Mouse (Mus musculus) kidney, embryonic 15.5 days (tissue): ENCODE measurements at regions not wholly inside any gene's neighbourhood (a gene's known extent, or its start where the extent isn't known, plus 50 kb on each side); places are given as distances from the start of the nearest gene placed in this dataset.
"Not testable (repeated sequence)": the region's sequence is repeated elsewhere in the genome, so short reads cannot be mapped to it uniquely, and the experiment has no call there.

Source experiments
- ATAC-seq: fragments of 200-750 bp; cut with Nextera tagmentation; replicated peaks from 2 replicates; pipeline ENCODE4 v1.8.0; 2017; ENCODE audit warnings: moderate TSS enrichment; ENCODE audit not compliant: low FRiP score
- H3K27ac ChIP-seq: fragments of 300-500 bp; sonication (generic); 2 replicates; pipeline ENCODE4 v1.5.1; 2015; ENCODE audit warnings: mild to moderate bottlenecking, inconsistent platforms
- H3K27me3 ChIP-seq: fragments of 300-500 bp; sonication (generic); 2 replicates; pipeline ENCODE4 v1.6.1; 2015; ENCODE audit warnings: inconsistent platforms
- H3K36me3 ChIP-seq: fragments of 300-500 bp; sonication (generic); 2 replicates; pipeline ENCODE4 v1.6.1; 2015; ENCODE audit warnings: inconsistent platforms
- H3K4me1 ChIP-seq: fragments of 300-500 bp; sonication (generic); 2 replicates; pipeline ENCODE4 v1.6.1; 2015; ENCODE audit warnings: inconsistent platforms
- H3K4me2 ChIP-seq: fragments of 300-500 bp; sonication (generic); 2 replicates; pipeline ENCODE4 v1.6.1; 2015; ENCODE audit warnings: moderate library complexity, mild to moderate bottlenecking, inconsistent platforms
- H3K4me3 ChIP-seq: fragments of 300-500 bp; sonication (generic); replicated peaks from 2 replicates; pipeline ENCODE4 v1.5.1; 2015; ENCODE audit warnings: mild to moderate bottlenecking, inconsistent platforms
- H3K9ac ChIP-seq: fragments of 300-500 bp; sonication (generic); 2 replicates; pipeline ENCODE4 v1.6.1; 2015; ENCODE audit warnings: mild to moderate bottlenecking, inconsistent platforms
- H3K9me3 ChIP-seq: fragments of 300-500 bp; sonication (generic); replicated peaks from 2 replicates; pipeline ENCODE4 v1.6.1; 2016; ENCODE audit warnings: inconsistent platforms
- WGBS: fragments of 180-500 bp; shearing (Covaris S2); methylation state at CpG from one replicate; pipeline ENCODE4 v1.1.7; 2015; ENCODE audit warnings: mixed read lengths; 5-methylcytosine and 5-hydroxymethylcytosine counted together

- 84% methylated on average over 2 of the region's 2 CpGs for WGBS
- no peak overlapping the region for H3K4me3 ChIP-seq
- no peak overlapping the region for H3K4me2 ChIP-seq
- H3K27me3 ChIP-seq = no peaks in the 10 kb centered on the region
- H3K9me3 ChIP-seq = no peaks in the 10 kb centered on the region
- ATAC-seq = no peak
- H3K36me3 ChIP-seq = no peaks in the 10 kb centered on the region
- H3K27ac ChIP-seq = no peak overlapping the region
- no peaks in the 10 kb centered on the region for H3K4me1 ChIP-seq
- no peak overlapping the region for H3K9ac ChIP-seq
Observed at GRCm38 (mm10) chr5:4248422-4248821, 56.3 kb downstream of the Mterf1b start.

GRCm38 (mm10) chr5:4254280-4254679, 62.1 kb downstream of the Mterf1b start:
- not testable (repeated sequence) for H3K36me3 ChIP-seq, H3K9ac ChIP-seq, H3K27ac ChIP-seq, H3K27me3 ChIP-seq, ATAC-seq, H3K4me3 ChIP-seq, H3K9me3 ChIP-seq, H3K4me2 ChIP-seq
- 81% methylated on average over 5 of the region's 5 CpGs for WGBS
- H3K4me1 ChIP-seq = peaks cover 10% of the 10 kb centered on the region; the same call in 1 of the 2 replicates

GRCm38 (mm10) chr5:4257048-4257750, 65.0 kb downstream of the Mterf1b start:
- Histone ChIP-seq H3K9ac (no peak overlapping the region), H3K4me2 (peak overlapping the region; percentile 40), H3K4me3 (no peak overlapping the region), H3K4me1 (peaks cover 10% of the 10 kb centered on the region; the same call in 1 of the 2 replicates), H3K9me3 (no peaks in the 10 kb centered on the region), H3K27ac (no peak overlapping the region), H3K36me3 (no peaks in the 10 kb centered on the region), H3K27me3 (no peaks in the 10 kb centered on the region)
- ATAC-seq = peak; percentile 87
- WGBS = 5% methylated on average over 12 of the region's 12 CpGs

- no peak overlapping the region for H3K4me3 ChIP-seq
- H3K36me3 ChIP-seq = no peaks in the 10 kb centered on the region
- no peaks in the 10 kb centered on the region for H3K27me3 ChIP-seq
- no peak overlapping the region for H3K9ac ChIP-seq
- ATAC-seq = no peak
- 95% methylated on average over 4 of the region's 4 CpGs for WGBS
- H3K9me3 ChIP-seq = no peaks in the 10 kb centered on the region
- H3K27ac ChIP-seq = no peak overlapping the region
- H3K4me1 ChIP-seq = peaks cover 10% of the 10 kb centered on the region; the same call in 1 of the 2 replicates
- H3K4me2 ChIP-seq = no peak overlapping the region
Observed at GRCm38 (mm10) chr5:4259260-4259659, 67.1 kb downstream of the Mterf1b start.

- no peaks in the 10 kb centered on the region for H3K27me3 ChIP-seq
- ATAC-seq = no peak
- no peak overlapping the region for H3K27ac ChIP-seq
- peaks cover 3% of the 10 kb centered on the region; the same call in 1 of the 2 replicates for H3K4me1 ChIP-seq
- no peaks in the 10 kb centered on the region for H3K36me3 ChIP-seq
- H3K9me3 ChIP-seq = no peaks in the 10 kb centered on the region
- 89% methylated on average over 1 of the region's 1 CpGs for WGBS
- H3K9ac ChIP-seq = no peak overlapping the region
- no peak overlapping the region for H3K4me3 ChIP-seq
- no peak overlapping the region for H3K4me2 ChIP-seq
Observed at GRCm38 (mm10) chr5:4262666-4263065, 70.5 kb downstream of the Mterf1b start.

- no peak for ATAC-seq
- Histone ChIP-seq H3K27ac (no peak overlapping the region), H3K4me1 (no peaks in the 10 kb centered on the region), H3K9ac (no peak overlapping the region), H3K9me3 (no peaks in the 10 kb centered on the region), H3K27me3 (no peaks in the 10 kb centered on the region), H3K4me3 (no peak overlapping the region), H3K36me3 (no peaks in the 10 kb centered on the region), H3K4me2 (no peak overlapping the region)
- WGBS = 71% methylated on average over 5 of the region's 5 CpGs
Observed at GRCm38 (mm10) chr5:4263560-4264160, 71.5 kb downstream of the Mterf1b start.

GRCm38 (mm10) chr5:4267717-4268116, 75.5 kb downstream of the Mterf1b start:
- ATAC-seq = no peak
- Histone ChIP-seq H3K4me2 (no peak overlapping the region), H3K9ac (no peak overlapping the region), H3K4me1 (no peaks in the 10 kb centered on the region), H3K4me3 (no peak overlapping the region), H3K36me3 (no peaks in the 10 kb centered on the region), H3K27me3 (no peaks in the 10 kb centered on the region), H3K9me3 (no peaks in the 10 kb centered on the region), H3K27ac (no peak overlapping the region)
- 57% methylated on average over 2 of the region's 2 CpGs for WGBS

GRCm38 (mm10) chr5:4273001-4273400, 80.8 kb downstream of the Mterf1b start:
- no peak overlapping the region for H3K4me3 ChIP-seq
- ATAC-seq = no peak; the same call in 1 of the 2 replicates
- H3K27me3 ChIP-seq = no peaks in the 10 kb centered on the region
- WGBS = 68% methylated on average over 5 of the region's 5 CpGs
- no peak overlapping the region for H3K4me2 ChIP-seq
- H3K27ac ChIP-seq = no peak overlapping the region
- 0 out of 2 replicates have a peak, but pooled peaks cover 2% of the 10 kb centered on the region for H3K4me1 ChIP-seq
- H3K9me3 ChIP-seq = no peaks in the 10 kb centered on the region
- no peak overlapping the region for H3K9ac ChIP-seq
- no peaks in the 10 kb centered on the region for H3K36me3 ChIP-seq

- Histone ChIP-seq H3K27ac (no peak overlapping the region), H3K36me3 (no peaks in the 10 kb centered on the region), H3K27me3 (no peaks in the 10 kb centered on the region), H3K9ac (no peak overlapping the region), H3K4me2 (no peak overlapping the region), H3K9me3 (no peaks in the 10 kb centered on the region), H3K4me1 (no peaks in the 10 kb centered on the region), H3K4me3 (no peak overlapping the region)
- ATAC-seq = no peak
- WGBS = 35% methylated on average over 4 of the region's 4 CpGs
Observed at GRCm38 (mm10) chr5:4303616-4304015, 111.4 kb downstream of the Mterf1b start.

- WGBS = 71% methylated on average over 5 of the region's 5 CpGs
- Histone ChIP-seq H3K4me1 (no peaks in the 10 kb centered on the region), H3K4me2 (no peak overlapping the region), H3K4me3 (no peak overlapping the region), H3K27ac (no peak overlapping the region), H3K27me3 (no peaks in the 10 kb centered on the region), H3K9ac (no peak overlapping the region), H3K9me3 (no peaks in the 10 kb centered on the region), H3K36me3 (no peaks in the 10 kb centered on the region)
- no peak for ATAC-seq
Observed at GRCm38 (mm10) chr5:4304201-4304600, 112.0 kb downstream of the Mterf1b start.

GRCm38 (mm10) chr5:4308514-4308913, 116.3 kb downstream of the Mterf1b start:
- no peaks in the 10 kb centered on the region for H3K36me3 ChIP-seq
- 82% methylated on average over 5 of the region's 5 CpGs for WGBS
- no peak for ATAC-seq

GRCm38 (mm10) chr5:4311169-4311568, 119.0 kb downstream of the Mterf1b start:
- Histone ChIP-seq H3K4me1 (no peaks in the 10 kb centered on the region), H3K9me3 (no peaks in the 10 kb centered on the region), H3K27ac (no peak overlapping the region), H3K27me3 (no peaks in the 10 kb centered on the region), H3K4me3 (no peak overlapping the region), H3K36me3 (no peaks in the 10 kb centered on the region), H3K9ac (no peak overlapping the region), H3K4me2 (no peak overlapping the region)
- ATAC-seq = no peak
- WGBS = 79% methylated on average over 4 of the region's 4 CpGs

More at GRCm38 (mm10) chr5:4308514-4308913, 116.3 kb downstream of the Mterf1b start:
- H3K4me2 ChIP-seq = no peak overlapping the region
- H3K27me3 ChIP-seq = no peaks in the 10 kb centered on the region
- no peak overlapping the region for H3K4me3 ChIP-seq
- H3K9me3 ChIP-seq = no peaks in the 10 kb centered on the region
- H3K9ac ChIP-seq = no peak overlapping the region
- no peak overlapping the region for H3K27ac ChIP-seq
- H3K4me1 ChIP-seq = no peaks in the 10 kb centered on the region
